Mouse (Mus musculus) stomach, postnatal 0 days (tissue): ENCODE results near the gene Pnkp.

Source experiments
- CTCF ChIP-seq: IDR thresholded peaks from 2 replicates; pipeline ENCODE4 v1.5.1; 2016; ENCODE audit warnings: antibody characterized with exemption, low read depth, mild to moderate bottlenecking, moderate library complexity
- EP300 ChIP-seq: optimal IDR thresholded peaks from 2 replicates; pipeline ENCODE3; 2016; ENCODE audit warnings: antibody characterized with exemption

DNA sequence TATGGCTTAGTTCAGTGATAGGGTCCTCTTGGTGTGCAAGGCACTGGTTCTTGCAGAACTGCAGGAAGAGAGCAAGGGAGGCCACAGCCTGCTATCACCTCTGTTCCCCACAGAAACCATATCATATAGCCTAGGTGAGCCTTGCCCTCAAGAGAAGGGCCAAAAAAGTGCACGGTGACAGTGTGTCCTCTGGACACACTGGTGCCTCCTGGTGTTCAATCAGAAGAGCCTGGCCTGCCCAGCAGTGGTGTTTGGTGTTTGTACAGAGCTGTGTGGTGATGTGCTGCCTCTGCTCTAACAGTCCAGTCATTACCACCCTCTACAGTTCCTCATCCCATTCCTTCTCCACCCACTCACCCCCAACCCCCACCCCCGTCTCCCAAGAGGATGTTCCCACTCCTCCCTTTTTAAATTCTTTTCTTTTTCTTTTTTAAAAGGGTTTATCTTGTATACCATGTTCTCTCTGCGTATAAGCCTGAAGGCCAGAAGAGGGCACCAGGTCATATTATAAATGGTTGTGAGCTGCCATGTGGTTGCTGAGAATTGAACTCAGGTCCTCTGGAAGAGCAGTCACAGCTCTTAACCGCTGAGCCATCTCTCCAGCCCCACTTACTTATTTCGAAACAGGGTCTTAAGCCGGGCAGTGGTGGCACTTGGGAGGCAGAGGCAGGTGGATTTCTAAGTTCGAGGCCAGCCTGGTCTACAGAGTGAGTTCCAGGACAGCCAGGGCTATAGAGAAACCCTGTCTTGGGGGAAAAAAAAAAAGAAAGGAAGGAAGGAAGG is 35.1 kb upstream of the Pnkp start:
- TF ChIP-seq CTCF (peak; percentile 41), EP300 (no peak)
